Mouse (Mus musculus) stomach, postnatal 0 days (tissue): ENCODE data around the gene Btn2a2. TPM values are rescaled to one million over a fixed set of nuclear protein-coding genes. Genes with fewer than 3 reads are reported as not detected.

Experiments used
- ATAC-seq: fragments of 200-750 bp; cut with Nextera tagmentation; 2 replicates; pipeline ENCODE4 v1.8.0; 2017; ENCODE audit not compliant: low FRiP score, low TSS enrichment
- DNase-seq: peaks from one replicate; pipeline ENCODE4 v3.0.0-alpha.2; 2016; ENCODE audit warnings: low spot score
- H3K27ac ChIP-seq: fragments of 300-500 bp; sonication (generic); replicated peaks from 2 replicates; pipeline ENCODE4 v1.5.1; 2014; ENCODE audit warnings: mild to moderate bottlenecking, control low read depth
- H3K27me3 ChIP-seq: fragments of 300-500 bp; sonication (generic); 2 replicates; pipeline ENCODE4 v1.6.1; 2014; ENCODE audit warnings: low read length; ENCODE audit not compliant: control insufficient read depth, insufficient read depth
- H3K36me3 ChIP-seq: fragments of 300-500 bp; sonication (generic); 2 replicates; pipeline ENCODE4 v1.6.1; 2014; ENCODE audit warnings: low read length, mixed read lengths; ENCODE audit not compliant: control insufficient read depth, insufficient read depth
- H3K4me1 ChIP-seq: fragments of 300-500 bp; sonication (generic); replicated peaks from 2 replicates; pipeline ENCODE4 v1.6.1; 2014; ENCODE audit warnings: antibody characterized with exemption; ENCODE audit not compliant: control insufficient read depth, insufficient read depth
- H3K4me2 ChIP-seq: fragments of 300-500 bp; sonication (generic); replicated peaks from 2 replicates; pipeline ENCODE4 v1.6.1; 2014; ENCODE audit warnings: low read depth, mild to moderate bottlenecking, control low read depth, moderate library complexity
- H3K4me3 ChIP-seq: fragments of 300-500 bp; sonication (generic); 2 replicates; pipeline ENCODE4 v1.5.1; 2014; ENCODE audit warnings: low read depth, low read length, control low read depth
- H3K9ac ChIP-seq: fragments of 300-500 bp; sonication (generic); 2 replicates; pipeline ENCODE4 v1.6.1; 2014; ENCODE audit warnings: mild to moderate bottlenecking, low read length, control low read depth, mixed read lengths
- H3K9me3 ChIP-seq: fragments of 300-500 bp; sonication (generic); 2 replicates; pipeline ENCODE4 v1.6.1; 2016; ENCODE audit warnings: low read length; ENCODE audit not compliant: control insufficient read depth
- CTCF ChIP-seq: IDR thresholded peaks from 2 replicates; pipeline ENCODE4 v1.5.1; 2016; ENCODE audit warnings: antibody characterized with exemption, low read depth, mild to moderate bottlenecking, moderate library complexity
- EP300 ChIP-seq: optimal IDR thresholded peaks from 2 replicates; pipeline ENCODE3; 2016; ENCODE audit warnings: antibody characterized with exemption
- WGBS: fragments of 180-500 bp; shearing (Covaris S2); extraction: QIAGEN DNeasy Blood & Tissue Kit; methylation state at CpG from one replicate; pipeline ENCODE4 v1.1.7; 2014; 5-methylcytosine and 5-hydroxymethylcytosine counted together
- microRNA-seq: library from miRNA; unstranded; fragments of <30 nt; microRNA quantifications from one replicate; pipeline ENCODE4, GENCODE M21; 2016
- polyA plus RNA-seq: library from polyadenylated mRNA; unstranded; fragments of >200 nt; fragmentation: Nextera tagmentation; extraction: Ambion mirVana; gene quantifications from 2 replicates; pipeline ENCODE4 v1.2.1, GENCODE M21; 2015

Btn2a2 gene
- polyA plus RNA-seq, 1 experiment from 2014 or later = 0.07 TPM

- H3K4me2 ChIP-seq = no peak overlapping the region
- ATAC-seq (no peak), DNase-seq (no peak)
- no peaks in the 10 kb centered on the region for H3K27me3 ChIP-seq
- H3K27ac ChIP-seq = no peak overlapping the region
- H3K9ac ChIP-seq = no peak overlapping the region
- no peaks in the 10 kb centered on the region for H3K9me3 ChIP-seq
- TF ChIP-seq CTCF (no peak), EP300 (no peak)
- H3K36me3 ChIP-seq = no peaks in the 10 kb centered on the region
- WGBS = 59% methylated on average over 16 of the region's 16 CpGs
- H3K4me3 ChIP-seq = no peak overlapping the region
- H3K4me1 ChIP-seq = no peaks in the 10 kb centered on the region
These were observed 60.3 kb downstream of the Btn2a2 start for GRCm38 (mm10) chr13:23428166-23428993.

Small RNAs within 50 kb of the gene (microRNA-seq; reads per million reads assigned to microRNA genes)
- gene Gm44297 (not detected), gene n-TStga1 (not detected)

Other genes starting within 250 kb of the Btn2a2 start
- gene Vmn1r223, start 241.7 kb downstream of the Btn2a2 start, polyA plus RNA-seq = not detected in 2 replicates
- gene Zfp322a, start 119.6 kb downstream of the Btn2a2 start, polyA plus RNA-seq = 18.1 and 18.9 TPM in 2 replicates
- 7.1 and 7.4 TPM in 2 replicates for gene Abt1, start 65.0 kb downstream of the Btn2a2 start, polyA plus RNA-seq
- 0.05 TPM in 1 of 2 replicates, not detected in the other for gene Btn1a1, start 23.0 kb downstream of the Btn2a2 start, polyA plus RNA-seq
- gene Hist1h4h, start 42.2 kb upstream of the Btn2a2 start, polyA plus RNA-seq = 13.7 and 18.3 TPM in 2 replicates
- 4.5 and 8.9 TPM in 2 replicates for gene Hist1h2af, start 45.0 kb upstream of the Btn2a2 start, polyA plus RNA-seq
- 2.3 and 3.4 TPM in 2 replicates for gene Hist1h3g, start 46.6 kb upstream of the Btn2a2 start, polyA plus RNA-seq
- gene Hist1h2bh, start 54.5 kb upstream of the Btn2a2 start, polyA plus RNA-seq = 0.30 and 0.62 TPM in 2 replicates
- 0.51 and 0.78 TPM in 2 replicates for gene Hist1h3f, start 55.2 kb upstream of the Btn2a2 start, polyA plus RNA-seq
- gene Hist1h4f, start 62.8 kb upstream of the Btn2a2 start, polyA plus RNA-seq = 0.38 TPM in 1 of 2 replicates, not detected in the other
- gene Hist1h1d, start 64.4 kb upstream of the Btn2a2 start, polyA plus RNA-seq = 0.22 and 0.34 TPM in 2 replicates
- gene Hist1h3e, start 73.5 kb upstream of the Btn2a2 start, polyA plus RNA-seq = 1.6 and 3.3 TPM in 2 replicates
- 15.3 and 29.5 TPM in 2 replicates for gene Hist1h2ae, start 82.4 kb upstream of the Btn2a2 start, polyA plus RNA-seq
- gene Hist1h2bg, start 82.5 kb upstream of the Btn2a2 start, polyA plus RNA-seq = 4.9 and 10.5 TPM in 2 replicates
- 1.1 and 3.2 TPM in 2 replicates for gene Hist1h2bf, start 85.3 kb upstream of the Btn2a2 start, polyA plus RNA-seq
- 0.67 and 0.79 TPM in 2 replicates for gene Hist1h2ad, start 85.5 kb upstream of the Btn2a2 start, polyA plus RNA-seq
- gene Hist1h3d, start 86.9 kb upstream of the Btn2a2 start, polyA plus RNA-seq = 1.7 and 4.2 TPM in 2 replicates
- 32.0 and 48.7 TPM in 2 replicates for gene Hist1h4d, start 92.7 kb upstream of the Btn2a2 start, polyA plus RNA-seq
- gene Hist1h2be, start 132.3 kb upstream of the Btn2a2 start, polyA plus RNA-seq = 0.64 and 0.73 TPM in 2 replicates
- gene Hist1h1e, start 133.7 kb upstream of the Btn2a2 start, polyA plus RNA-seq = 5.9 and 9.1 TPM in 2 replicates
- 0.57 and 0.74 TPM in 2 replicates for gene Hist1h2ac, start 195.1 kb upstream of the Btn2a2 start, polyA plus RNA-seq
- gene Hist1h2bc, start 195.3 kb upstream of the Btn2a2 start, polyA plus RNA-seq = 105 and 115 TPM in 2 replicates
- gene Hist1h1t, start 207.0 kb upstream of the Btn2a2 start, polyA plus RNA-seq = not detected in 2 replicates
- gene Hist1h4c, start 209.6 kb upstream of the Btn2a2 start, polyA plus RNA-seq = 2.1 and 3.2 TPM in 2 replicates
- 11.2 and 12.9 TPM in 2 replicates for gene Hfe, start 222.0 kb upstream of the Btn2a2 start, polyA plus RNA-seq
- gene Hist1h1c, start 250.0 kb upstream of the Btn2a2 start, polyA plus RNA-seq = 96.1 and 104 TPM in 2 replicates